14 mouse cellular contexts compared by ENCODE assay signal in the genomic region with DNA sequence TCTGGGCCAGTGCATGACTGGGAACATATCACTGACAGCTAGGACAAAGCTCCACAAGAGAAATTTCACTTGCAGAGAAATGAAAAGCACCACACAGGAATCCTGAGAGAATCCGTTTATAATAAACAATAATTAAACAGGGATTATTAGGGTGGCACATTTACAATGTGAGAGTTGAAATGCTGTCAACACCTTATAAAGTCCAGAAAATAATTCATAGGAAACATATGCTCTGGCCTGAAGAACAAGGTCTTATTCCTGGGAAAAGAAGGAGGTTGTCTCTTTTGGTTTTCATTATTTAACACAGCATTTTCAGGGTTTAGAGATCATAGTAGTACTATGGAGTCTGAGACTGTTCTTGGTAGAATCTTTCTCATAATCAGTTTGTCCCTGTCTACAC.
"Had no signal": no experiment of that assay in that cellular context is flagged by ENCODE, and none has a peak within 500 bp of the region (broad histone marks: within the 10 kb centered on the region; RNA-seq: fewer than 3 reads in every experiment).

No protein-coding gene starts in this region.

- H3K4me1 ChIP-seq: lung, embryonic 15.5 days; midbrain, embryonic 13.5 days; midbrain, embryonic 15.5 days; neural tube, embryonic 12.5 days; stomach, embryonic 15.5 days had no signal

- DNase-seq: lung, adult 18-20 months; lung, postnatal 4 days; right cerebral cortex, postnatal 14 days; thymus, adult 2 months; thymus, postnatal 25 days; thymus, postnatal 4 days had no signal

- H3K36me3 ChIP-seq: lung, embryonic 15.5 days; midbrain, embryonic 13.5 days; midbrain, embryonic 15.5 days; neural tube, embryonic 12.5 days; stomach, embryonic 15.5 days had no signal

- ATAC-seq: lung, postnatal 0 days; midbrain, embryonic 13.5 days; midbrain, embryonic 15.5 days had no signal

- H3K27ac ChIP-seq: lung, embryonic 15.5 days; midbrain, embryonic 13.5 days; midbrain, embryonic 15.5 days; neural tube, embryonic 12.5 days; stomach, embryonic 15.5 days; stomach, postnatal 0 days had no signal

- H3K27me3 ChIP-seq: lung, embryonic 15.5 days; midbrain, embryonic 13.5 days; midbrain, embryonic 15.5 days; neural tube, embryonic 12.5 days; stomach, embryonic 15.5 days had no signal

- H3K4me3 ChIP-seq: lung, embryonic 15.5 days; midbrain, embryonic 13.5 days; midbrain, embryonic 15.5 days; neural tube, embryonic 12.5 days; stomach, embryonic 15.5 days had no signal

- H3K9ac ChIP-seq: lung, embryonic 15.5 days; midbrain, embryonic 13.5 days; midbrain, embryonic 15.5 days; neural tube, embryonic 12.5 days; stomach, embryonic 15.5 days had no signal

- H3K4me2 ChIP-seq: lung, embryonic 15.5 days; midbrain, embryonic 11.5 days; midbrain, embryonic 13.5 days; midbrain, embryonic 15.5 days; neural tube, embryonic 12.5 days; stomach, embryonic 15.5 days had no signal

- H3K9me3 ChIP-seq: lung, embryonic 15.5 days; midbrain, embryonic 13.5 days; midbrain, embryonic 15.5 days; neural tube, embryonic 12.5 days; stomach, embryonic 15.5 days had no signal
